Mouse (Mus musculus) liver, embryonic 18 days (tissue): ENCODE data around the gene Eapp. TPM values are rescaled to one million over a fixed set of nuclear protein-coding genes. Genes with fewer than 3 reads are reported as not detected.

Experiments
- polyA plus RNA-seq: library from polyadenylated mRNA; depleted of rRNA; stranded (reverse); fragments of >200 nt; gene quantifications from 2 replicates; pipeline ENCODE4 v1.2.3, GENCODE M21; 2012; rRNA removed

Gene Eapp
- polyA plus RNA-seq: 7.6 and 7.8 TPM in 2 replicates

DNA sequence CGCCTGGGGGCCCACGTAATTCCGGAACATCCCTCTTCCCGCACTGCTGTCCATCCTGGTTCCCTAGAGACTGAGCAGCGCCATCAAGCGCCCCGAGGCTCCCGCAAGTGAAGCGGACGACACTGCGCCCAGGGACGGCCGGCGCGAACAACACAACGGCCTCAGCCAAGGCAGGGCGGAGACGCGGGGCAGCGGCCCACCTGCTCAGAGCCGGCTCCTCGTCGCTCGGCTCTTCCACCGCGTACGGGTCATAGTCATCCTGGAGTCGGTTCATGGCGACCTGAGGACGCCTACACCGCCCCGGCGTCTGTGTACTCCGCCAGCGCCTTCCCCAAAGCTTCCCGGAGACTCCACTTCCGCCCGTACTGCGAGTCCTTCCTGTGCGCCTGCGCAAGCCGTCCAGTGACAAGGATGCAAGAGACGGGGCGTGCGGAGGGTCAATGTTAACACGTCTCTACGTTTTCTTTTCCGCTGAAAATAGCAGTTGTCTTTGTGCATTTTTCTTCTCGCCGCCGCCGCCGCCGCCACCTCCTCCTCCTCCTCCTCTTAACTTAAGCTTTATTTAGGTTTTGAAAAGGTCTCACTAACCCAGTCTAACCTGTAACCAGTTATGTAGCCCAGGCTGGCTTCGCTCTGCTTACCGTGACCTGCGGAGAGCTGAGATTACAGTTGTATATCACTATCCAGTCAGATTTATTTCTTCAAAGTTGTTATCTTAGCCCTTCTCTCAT is at the start of gene Eapp:
Gene Eapp, minus strand, starts transcription at position 387 of the 731 bp plus-strand sequence.

DNA sequence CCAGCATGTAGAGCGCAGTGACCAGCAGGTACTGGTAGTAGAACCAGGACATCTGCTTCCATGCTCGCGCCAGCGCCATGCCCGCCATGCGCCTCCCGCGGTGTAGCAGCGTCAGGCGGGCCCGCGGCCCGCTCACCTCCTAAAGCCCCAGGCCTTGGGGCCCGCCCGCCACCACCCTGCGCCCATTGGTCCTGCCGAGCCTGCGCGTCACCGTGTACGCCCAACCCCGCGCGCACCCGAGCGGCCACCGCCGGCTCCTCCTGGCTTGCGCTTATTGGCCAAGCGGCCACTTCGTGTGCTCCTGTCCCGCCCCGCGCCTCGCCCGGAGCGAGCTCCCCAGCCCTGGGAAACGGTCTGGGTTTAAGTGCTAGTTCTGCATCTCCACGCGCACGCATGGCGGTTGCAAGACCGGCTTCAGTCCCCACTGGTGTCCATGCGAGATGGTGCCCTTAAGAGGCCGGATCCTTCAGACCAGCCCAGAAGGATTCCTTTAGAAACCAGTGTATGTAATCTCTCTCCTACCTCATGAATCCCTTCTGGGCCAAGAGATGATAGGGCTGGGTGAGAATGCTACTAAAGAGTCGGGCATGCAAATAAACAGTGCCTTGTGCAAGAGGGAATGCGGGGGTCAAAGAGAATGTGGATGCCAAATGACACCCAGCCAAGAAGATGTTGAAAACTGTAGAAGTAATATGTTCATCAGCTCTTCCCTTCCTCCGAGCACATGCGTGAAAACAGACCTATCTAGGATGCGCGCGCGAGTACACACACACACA is 39.1 kb downstream of the Eapp start, which contains the start of gene Sptssa:
Gene Sptssa, minus strand, starts transcription at position 178 of the 776 bp plus-strand sequence.

Other genes starting within 250 kb of the Eapp start
- gene Sptssa, start 39.3 kb downstream of the Eapp start, polyA plus RNA-seq: 77.4 and 86.8 TPM in 2 replicates
- gene Snx6, start 99.8 kb upstream of the Eapp start, polyA plus RNA-seq: 24.3 and 28.0 TPM in 2 replicates
- gene Cfl2, start 167.0 kb upstream of the Eapp start, polyA plus RNA-seq: 14.7 and 15.5 TPM in 2 replicates